Comparison of ENCODE assay signal across 14 mouse cellular contexts in genomic region chr10:8960964-8961675, GRCm38 (mm10).
DNase-seq lines count a peak whose midpoint lies in the region; ATAC-seq and TF ChIP-seq lines count a peak whose summit lies in the region.
"Had no signal": no experiment of that assay in that cellular context is flagged by ENCODE, and none has a peak within 500 bp of the region (broad histone marks: within the 10 kb centered on the region; RNA-seq: fewer than 3 reads in every experiment).

No protein-coding gene starts in this region.

- peak; percentile 22 for TF ChIP-seq CTCF in left cerebral cortex, adult 2 months (IDR thresholded peaks at IDR 0.05)

- no peak overlapping the region for H3K27ac ChIP-seq in forebrain, embryonic 16.5 days (ENCODE audit: low read length)
- H3K27ac ChIP-seq in forebrain, embryonic 15.5 days (replicated peaks): no peak overlapping the region
- no peak overlapping the region for H3K27ac ChIP-seq in left cerebral cortex, adult 2 months

- no peaks in the 10 kb centered on the region for H3K4me1 ChIP-seq in forebrain, embryonic 16.5 days (replicated peaks; ENCODE audit: control insufficient read depth, insufficient read depth, low read length)
- H3K4me1 ChIP-seq in forebrain, embryonic 15.5 days: no peaks in the 10 kb centered on the region

- H3K4me3 ChIP-seq in forebrain, embryonic 16.5 days (replicated peaks; ENCODE audit: low read length): no peak overlapping the region
- no peak overlapping the region for H3K4me3 ChIP-seq in forebrain, embryonic 15.5 days
- H3K4me3 ChIP-seq in left cerebral cortex, adult 2 months: no peak overlapping the region

- ATAC-seq in forebrain, embryonic 16.5 days: peak; percentile 14; the same call in 1 of the 2 replicates
- no peak; the same call in 1 of the 2 replicates for ATAC-seq in forebrain, embryonic 15.5 days (replicated peaks)

- H3K9ac ChIP-seq in forebrain, embryonic 16.5 days (replicated peaks; ENCODE audit: low read depth, low read length): no peak overlapping the region
- H3K9ac ChIP-seq in forebrain, embryonic 15.5 days (replicated peaks): no peak overlapping the region

- no peaks in the 10 kb centered on the region for H3K27me3 ChIP-seq in forebrain, embryonic 16.5 days (replicated peaks; ENCODE audit: control insufficient read depth, insufficient read depth, low read length)
- H3K27me3 ChIP-seq in forebrain, embryonic 15.5 days: no peaks in the 10 kb centered on the region

- H3K4me2 ChIP-seq in forebrain, embryonic 16.5 days (ENCODE audit: low read length): no peak overlapping the region
- H3K4me2 ChIP-seq in forebrain, embryonic 15.5 days (replicated peaks): no peak overlapping the region

- no peaks in the 10 kb centered on the region for H3K36me3 ChIP-seq in forebrain, embryonic 16.5 days (ENCODE audit: control insufficient read depth, insufficient read depth)
- H3K36me3 ChIP-seq in forebrain, embryonic 15.5 days: no peaks in the 10 kb centered on the region

- no peaks in the 10 kb centered on the region for H3K9me3 ChIP-seq in forebrain, embryonic 16.5 days (ENCODE audit: control insufficient read depth, low read length)
- H3K9me3 ChIP-seq in forebrain, embryonic 15.5 days: no peaks in the 10 kb centered on the region

- DNase-seq in left cerebral cortex, adult 2 months (ENCODE audit: extremely low spot score in 1 of 2, low spot score in 2 of 2): peak in 1 of 2 experiments; percentile 17
- DNase-seq in left cerebral cortex, postnatal 10 days (ENCODE audit: extremely low spot score in 1 of 2, low spot score in 2 of 2): no peak
- peak; percentile 29 for DNase-seq in forelimb bud, embryonic 11.5 days (ENCODE audit: low read depth, low spot score)
- peak; percentile 31 for DNase-seq in telencephalon, adult 2 months (ENCODE audit: low read depth, low spot score)
- no peak for DNase-seq in c-Kit-positive CD71-positive TER-119-positive erythroid progenitor cells, embryonic 14.5 days (ENCODE audit: low spot score)
- DNase-seq in heart, adult 8-10 months (ENCODE audit: low spot score): no peak
- DNase-seq: adrenal gland, postnatal 36 days; cerebellum, adult 11-12 months; heart, postnatal 4 days; kidney, adult 9 months; left cerebral cortex, postnatal 4 days; lung, postnatal 36 days had no signal

- WGBS in forebrain, embryonic 16.5 days: 34% methylated on average over 10 of the region's 10 CpGs
- 35% methylated on average over 10 of the region's 10 CpGs for WGBS in forebrain, embryonic 15.5 days

- intact Hi-C loops in left cerebral cortex, adult 2 months (cut with DNase I): no loop called here
- intact Hi-C loops in left cerebral cortex, postnatal 10 days (cut with DNase I): no loop called here

Comparison
In these comparisons a context has a peak if more than half of its experiments do, and no peak if none do; other contexts are left out.
1. DNase-seq: peak in forelimb bud, embryonic 11.5 days (single experiment) and telencephalon, adult 2 months (single experiment); none in left cerebral cortex, postnatal 10 days (0 of 2), c-Kit-positive CD71-positive TER-119-positive erythroid progenitor cells, embryonic 14.5 days (single experiment) and heart, adult 8-10 months (single experiment).